Mouse (Mus musculus) limb, embryonic 13.5 days (tissue): ENCODE measurements around the gene H2-Q10. TPM values are rescaled to one million over a fixed set of nuclear protein-coding genes. Genes with fewer than 3 reads are reported as not detected.

Source experiments
- polyA plus RNA-seq: library from polyadenylated mRNA; unstranded; fragments of >200 nt; fragmentation: Nextera tagmentation; extraction: Ambion mirVana; gene quantifications from 2 replicates; pipeline ENCODE4 v1.2.1, GENCODE M21; 2015

The H2-Q10 gene
- polyA plus RNA-seq, 1 experiment from 2014 or later = 0.32 TPM

Other genes starting within 250 kb of the H2-Q10 start
- gene Gm16181, start 249.3 kb upstream of the H2-Q10 start, polyA plus RNA-seq = 0.40 and 0.60 TPM in 2 replicates
- 4.2 and 5.3 TPM in 2 replicates for gene Atp6v1g2, start 236.4 kb upstream of the H2-Q10 start, polyA plus RNA-seq
- gene Nfkbil1, start 234.3 kb upstream of the H2-Q10 start, polyA plus RNA-seq = 11.3 and 12.2 TPM in 2 replicates
- 552 and 562 TPM in 2 replicates for gene Ddx39b, start 228.3 kb upstream of the H2-Q10 start, polyA plus RNA-seq
- 29.1 and 30.8 TPM in 2 replicates for gene H2-D1, start 207.4 kb upstream of the H2-Q10 start, polyA plus RNA-seq
- gene H2-Q1, start 149.7 kb upstream of the H2-Q10 start, polyA plus RNA-seq = 0.09 and 0.31 TPM in 2 replicates
- 0.69 and 0.89 TPM in 2 replicates for gene H2-Q2, start 127.8 kb upstream of the H2-Q10 start, polyA plus RNA-seq
- gene H2-Q4, start 90.5 kb upstream of the H2-Q10 start, polyA plus RNA-seq = 4.6 and 5.1 TPM in 2 replicates
- gene H2-Q6, start 45.2 kb upstream of the H2-Q10 start, polyA plus RNA-seq = 1.0 and 1.6 TPM in 2 replicates
- 9.4 TPM in 2 replicates for gene H2-Q7, start 30.9 kb upstream of the H2-Q10 start, polyA plus RNA-seq
- gene Pou5f1, start 35.9 kb downstream of the H2-Q10 start, polyA plus RNA-seq = 0.23 TPM in 1 of 2 replicates, not detected in the other
- gene Tcf19, start 46.7 kb downstream of the H2-Q10 start, polyA plus RNA-seq = 68.6 and 70.6 TPM in 2 replicates
- gene Cchcr1, start 47.0 kb downstream of the H2-Q10 start, polyA plus RNA-seq = 20.9 and 22.1 TPM in 2 replicates
- 1.9 TPM in 2 replicates for gene Psors1c2, start 63.1 kb downstream of the H2-Q10 start, polyA plus RNA-seq
- 0.06 and 0.11 TPM in 2 replicates for gene Cdsn, start 82.0 kb downstream of the H2-Q10 start, polyA plus RNA-seq
- 0.38 TPM in 1 of 2 replicates, not detected in the other for gene 2300002M23Rik, start 97.4 kb downstream of the H2-Q10 start, polyA plus RNA-seq
- gene Sfta2, start 131.5 kb downstream of the H2-Q10 start, polyA plus RNA-seq = not detected in 2 replicates
- not detected in 2 replicates for gene Gm9573, start 156.5 kb downstream of the H2-Q10 start, polyA plus RNA-seq
- 0.11 and 0.24 TPM in 2 replicates for gene Mucl3, start 173.6 kb downstream of the H2-Q10 start, polyA plus RNA-seq
- gene Vars2, start 197.5 kb downstream of the H2-Q10 start, polyA plus RNA-seq = 17.8 and 21.0 TPM in 2 replicates
- 45.3 and 48.0 TPM in 2 replicates for gene Gtf2h4, start 203.7 kb downstream of the H2-Q10 start, polyA plus RNA-seq
- 47.1 and 57.9 TPM in 2 replicates for gene Ddr1, start 234.5 kb downstream of the H2-Q10 start, polyA plus RNA-seq